Mouse (Mus musculus) ES-E14 (cell line): Measurements from ENCODE around the gene Taf7l. TPM values are rescaled to one million over a fixed set of nuclear protein-coding genes. Genes with fewer than 3 reads are reported as not detected.

Experiments
- DNase-seq: peaks from one replicate; pipeline ENCODE4 v3.0.0-alpha.2; 2013; ENCODE audit warnings: low read depth, low spot score
- H3K27ac ChIP-seq: 2 replicates; pipeline ENCODE4 v1.5.1; 2012; ENCODE audit warnings: low read depth, mild to moderate bottlenecking, low read length, moderate library complexity, mixed read lengths; ENCODE audit not compliant: poor library complexity, insufficient read depth, severe bottlenecking
- H3K36me3 ChIP-seq: 2 replicates; pipeline ENCODE4 v1.6.1; 2012; ENCODE audit warnings: mild to moderate bottlenecking, low read length, moderate library complexity, mixed read lengths; ENCODE audit not compliant: control insufficient read depth, poor library complexity, insufficient read depth, severe bottlenecking
- H3K4me1 ChIP-seq, 2 experiments: fragments of 150-350 bp in 1 of 2; sonication (generic) in 1 of 2; 2 replicates each; pipeline ENCODE4 v1.6.1; 2012; ENCODE audit warnings: low read length in 2 of 2, mild to moderate bottlenecking in 1 of 2, mixed read lengths in 1 of 2; ENCODE audit not compliant: control insufficient read depth in 2 of 2, insufficient read depth in 2 of 2, poor library complexity in 1 of 2
- H3K4me3 ChIP-seq, 2 experiments: fragments of 150-350 bp in 1 of 2; sonication (generic) in 1 of 2; 2 replicates each; pipeline ENCODE4 v1.5.1; 2012; ENCODE audit warnings: low read length in 2 of 2, low read depth in 1 of 2, mild to moderate bottlenecking in 1 of 2, mixed read lengths in 1 of 2; ENCODE audit not compliant: insufficient read depth in 1 of 2, poor library complexity in 1 of 2, severe bottlenecking in 1 of 2
- H3K9ac ChIP-seq: 2 replicates; pipeline ENCODE4 v1.6.1; 2012; ENCODE audit warnings: low read depth, mild to moderate bottlenecking, low read length, mixed read lengths; ENCODE audit not compliant: poor library complexity, insufficient read depth, severe bottlenecking
- H3K9me3 ChIP-seq: fragments of 150-350 bp; sonication (generic); 2 replicates; pipeline ENCODE4 v1.6.1; 2012; ENCODE audit warnings: low read depth, mild to moderate bottlenecking, low read length; ENCODE audit not compliant: control insufficient read depth, insufficient read depth
- CHD2 ChIP-seq: IDR thresholded peaks from 2 replicates; pipeline ENCODE4 v1.6.1; 2014; ENCODE audit warnings: mild to moderate bottlenecking, low read depth, low read length, inconsistent platforms
- HCFC1 ChIP-seq: IDR thresholded peaks from 2 replicates; pipeline ENCODE4 v1.6.1; 2012; ENCODE audit warnings: low read length, inconsistent platforms, borderline replicate concordance; ENCODE audit not compliant: insufficient read depth
- MAFK ChIP-seq: IDR thresholded peaks from 2 replicates; pipeline ENCODE4 v1.6.1; 2014; ENCODE audit warnings: mild to moderate bottlenecking, low read depth, low read length, inconsistent platforms; ENCODE audit not compliant: insufficient read depth
- ZC3H11A ChIP-seq: IDR thresholded peaks from 2 replicates; pipeline ENCODE4 v1.6.1; 2012; ENCODE audit warnings: low read depth, mild to moderate bottlenecking, inconsistent platforms, low read length, borderline replicate concordance
- ZNF384 ChIP-seq: IDR thresholded peaks from 2 replicates; pipeline ENCODE4 v1.6.1; 2012; ENCODE audit warnings: low read depth, low read length, inconsistent platforms
- in situ Hi-C, 2 experiments: fragments of 600-800 bp; cut with MboI; formaldehyde crosslinking; loops; one replicate each; pipeline ENCODE4 v1.15.1; 2025; ENCODE audit warnings: low sequenced_read_pairs in 2 of 2, inconsistent platforms in 1 of 2; ENCODE audit not compliant: unreplicated experiment in 2 of 2
- total RNA-seq: library from RNA; depleted of rRNA; stranded (reverse); fragments of 300-350 nt; gene quantifications from 2 replicates; pipeline ENCODE4 v1.2.3, GENCODE M21; 2012; rRNA removed

The Taf7l gene
- total RNA-seq, 1 experiment: 3.3 TPM

DNA sequence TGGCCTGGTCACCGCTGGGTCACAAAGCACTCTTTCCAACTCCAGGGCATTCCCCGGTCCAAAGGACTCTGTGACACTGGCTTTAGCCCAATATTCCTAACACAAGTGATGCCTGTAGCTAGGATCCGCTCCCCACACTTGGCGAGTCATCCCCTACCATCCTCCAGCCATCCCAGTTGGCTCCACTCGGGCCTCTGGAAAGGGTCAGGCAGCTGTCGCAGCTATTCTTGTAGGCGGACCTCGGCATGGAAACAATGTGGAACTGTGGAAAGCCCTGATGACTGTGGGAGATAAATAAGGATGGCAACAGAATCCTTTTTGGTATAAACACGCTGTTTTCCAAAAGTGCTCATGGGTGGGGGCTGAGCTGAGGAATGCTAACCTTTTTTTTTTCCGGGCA, 50.5 kb downstream of the Taf7l start:
- Histone ChIP-seq H3K4me3 (no peak overlapping the region), H3K9ac (no peak overlapping the region), H3K9me3 (no peaks in the 10 kb centered on the region), H3K4me1 (no peaks in the 10 kb centered on the region), H3K27ac (no peak overlapping the region), H3K36me3 (no peaks in the 10 kb centered on the region)
- TF ChIP-seq ZNF384: no peak
- TF ChIP-seq HCFC1: no peak
- TF ChIP-seq MAFK: no peak
- TF ChIP-seq CHD2: no peak
- TF ChIP-seq ZC3H11A: no peak
- no peak for DNase-seq
- in situ Hi-C loops: no loop called here

DNA sequence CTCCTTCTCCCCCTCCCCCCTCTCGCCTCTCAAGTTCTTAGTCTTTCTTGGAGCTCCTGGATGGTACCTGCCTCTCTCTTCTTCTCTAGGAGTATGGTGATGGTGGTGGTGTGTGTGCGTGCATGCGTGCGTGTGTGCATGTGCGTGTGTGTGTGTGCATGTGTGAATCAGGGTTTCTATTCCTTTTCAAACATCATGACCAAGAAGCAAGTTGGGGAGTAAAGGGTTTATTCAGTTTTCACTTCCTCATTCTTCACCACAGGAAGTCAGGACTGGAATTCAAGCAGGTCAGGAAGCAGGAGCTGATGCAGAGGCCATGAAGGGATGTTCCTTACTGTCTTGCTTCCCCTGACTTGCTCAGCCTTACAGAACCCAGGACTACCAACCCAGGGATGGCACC, 52.0 kb downstream of the Taf7l start:
- H3K4me1 ChIP-seq: no peaks in the 10 kb centered on the region
- H3K4me3 ChIP-seq: no peak overlapping the region
- TF ChIP-seq ZC3H11A: no peak
- TF ChIP-seq ZNF384: no peak
- no peak for TF ChIP-seq CHD2
- no peak for TF ChIP-seq MAFK
- no peak for TF ChIP-seq HCFC1
- in situ Hi-C loops: no loop called here
- no peak for DNase-seq
- no peaks in the 10 kb centered on the region for H3K36me3 ChIP-seq
- H3K9me3 ChIP-seq: no peaks in the 10 kb centered on the region
- H3K9ac ChIP-seq: no peak overlapping the region
- H3K27ac ChIP-seq: no peak overlapping the region

DNA sequence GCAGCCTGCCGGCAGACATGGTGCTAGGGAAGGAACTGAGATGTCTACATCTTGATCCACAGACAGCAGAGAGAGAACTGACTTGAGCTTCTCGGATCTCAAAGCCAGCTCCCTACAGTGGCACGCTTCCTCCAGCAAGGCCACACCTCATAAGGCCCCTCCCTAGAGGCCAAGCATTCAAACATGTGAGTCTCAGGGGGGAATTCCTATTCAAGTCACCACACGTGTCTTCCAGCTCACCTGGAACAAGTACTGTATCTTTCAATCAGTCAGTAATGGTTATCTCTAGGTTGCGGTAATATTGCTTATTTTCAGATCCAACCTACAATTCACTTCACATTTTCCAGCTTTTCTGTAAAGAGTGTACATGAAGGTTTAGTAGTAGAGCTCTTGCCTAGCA, 56.2 kb downstream of the Taf7l start:
- Histone ChIP-seq H3K4me1 (no peaks in the 10 kb centered on the region), H3K36me3 (no peaks in the 10 kb centered on the region), H3K4me3 (no peak overlapping the region), H3K27ac (no peak overlapping the region), H3K9me3 (no peaks in the 10 kb centered on the region), H3K9ac (no peak overlapping the region)
- DNase-seq: no peak
- in situ Hi-C loops: no loop called here
- no peak for TF ChIP-seq HCFC1
- no peak for TF ChIP-seq CHD2
- no peak for TF ChIP-seq ZNF384
- TF ChIP-seq ZC3H11A: no peak
- no peak for TF ChIP-seq MAFK

DNA sequence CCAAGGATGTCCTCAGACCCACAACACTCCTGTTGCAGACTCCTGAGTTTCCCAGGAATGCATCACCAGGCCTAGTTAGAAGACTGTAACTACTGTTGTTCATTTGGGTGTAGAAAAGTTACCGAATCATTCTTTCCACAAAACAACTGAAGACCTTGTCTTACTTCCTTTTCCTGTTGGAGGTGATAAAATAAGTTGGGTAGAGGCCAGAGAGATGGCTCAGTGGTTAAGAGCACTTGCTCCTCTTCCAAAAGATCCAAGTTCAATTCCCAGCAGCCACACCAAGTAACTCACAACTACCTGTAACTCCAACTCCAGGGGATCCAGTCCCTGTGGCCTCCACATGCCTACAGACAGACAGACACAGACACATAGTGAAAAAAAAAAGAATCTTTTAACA, 64.2 kb downstream of the Taf7l start:
- Histone ChIP-seq H3K36me3 (no peaks in the 10 kb centered on the region), H3K27ac (no peak overlapping the region), H3K4me3 (no peak overlapping the region), H3K4me1 (no peaks in the 10 kb centered on the region), H3K9ac (no peak overlapping the region), H3K9me3 (no peaks in the 10 kb centered on the region)
- in situ Hi-C loops: no loop called here
- DNase-seq: no peak
- no peak for TF ChIP-seq MAFK
- no peak for TF ChIP-seq HCFC1
- no peak for TF ChIP-seq ZC3H11A
- no peak for TF ChIP-seq CHD2
- TF ChIP-seq ZNF384: no peak

Other genes starting within 250 kb of the Taf7l start
- gene Trmt2b, start 199.5 kb downstream of the Taf7l start, total RNA-seq: 2.0 and 2.9 TPM in 2 replicates
- gene Tmem35a, start 181.3 kb downstream of the Taf7l start, total RNA-seq: 1.5 and 1.9 TPM in 2 replicates
- 16.0 and 18.8 TPM in 2 replicates for gene Cenpi, start 168.4 kb downstream of the Taf7l start, total RNA-seq
- 1.2 and 1.4 TPM in 2 replicates for gene Drp2, start 71.9 kb downstream of the Taf7l start, total RNA-seq
- 20.2 and 42.4 TPM in 2 replicates for gene Timm8a1, start 65.4 kb upstream of the Taf7l start, total RNA-seq
- 0.31 TPM in 1 of 2 replicates, not detected in the other for gene Btk, start 107.1 kb upstream of the Taf7l start, total RNA-seq
- 1,690 and 1,886 TPM in 2 replicates for gene Rpl36a, start 109.2 kb upstream of the Taf7l start, total RNA-seq
- gene Gla, start 124.6 kb upstream of the Taf7l start, total RNA-seq: 17.2 and 26.7 TPM in 2 replicates
- 40.6 and 53.6 TPM in 2 replicates for gene Hnrnph2, start 124.7 kb upstream of the Taf7l start, total RNA-seq
- gene Armcx4, start 210.0 kb upstream of the Taf7l start, total RNA-seq: 16.7 and 23.6 TPM in 2 replicates
- gene Armcx1, start 241.5 kb upstream of the Taf7l start, total RNA-seq: 13.7 and 17.5 TPM in 2 replicates